Mouse (Mus musculus) 3134 (cell line): ENCODE results near the gene Shprh.
"Not testable (repeated sequence)": the region's sequence is repeated elsewhere in the genome, so short reads cannot be mapped to it uniquely, and the experiment has no call there.

Experiments
- DNase-seq: peaks from one replicate; pipeline ENCODE4 v3.0.0-alpha.2; 2011; ENCODE audit warnings: low spot score; ENCODE audit not compliant: insufficient read length; ENCODE audit errors: extremely low read depth

Shprh gene

GRCm38 (mm10) chr10:11148884-11149741 lies at the start of gene Shprh:
Gene Shprh, plus strand, starts transcription at chr10:11149427.
- DNase-seq = peak; percentile 97

DNA sequence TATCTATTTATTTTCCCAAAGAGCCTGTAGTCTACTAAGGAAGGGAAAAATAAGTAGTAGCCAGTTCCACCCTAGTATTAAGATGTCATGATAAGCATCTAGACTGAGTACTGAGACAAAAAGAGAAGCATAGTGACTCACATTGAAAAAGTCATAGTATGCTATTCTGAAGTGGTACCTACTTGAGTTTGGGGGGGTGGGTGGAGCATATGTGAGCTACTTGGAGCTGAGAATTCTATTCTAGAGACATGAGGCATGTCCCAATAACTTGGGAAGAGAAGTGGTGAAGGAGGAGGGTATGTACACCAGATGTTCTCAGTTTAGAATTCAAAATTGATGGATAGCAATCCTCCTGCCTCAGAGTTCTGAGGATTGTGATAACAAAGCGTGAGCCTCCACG lies 27.4 kb upstream of the Shprh start:
- no peak for DNase-seq

- DNase-seq = no peak
Measured at GRCm38 (mm10) chr10:11145580-11145979, 3.6 kb upstream of the Shprh start.

GRCm38 (mm10) chr10:11148446-11148845 lies 781 bp upstream of the Shprh start:
- no peak for DNase-seq

DNA sequence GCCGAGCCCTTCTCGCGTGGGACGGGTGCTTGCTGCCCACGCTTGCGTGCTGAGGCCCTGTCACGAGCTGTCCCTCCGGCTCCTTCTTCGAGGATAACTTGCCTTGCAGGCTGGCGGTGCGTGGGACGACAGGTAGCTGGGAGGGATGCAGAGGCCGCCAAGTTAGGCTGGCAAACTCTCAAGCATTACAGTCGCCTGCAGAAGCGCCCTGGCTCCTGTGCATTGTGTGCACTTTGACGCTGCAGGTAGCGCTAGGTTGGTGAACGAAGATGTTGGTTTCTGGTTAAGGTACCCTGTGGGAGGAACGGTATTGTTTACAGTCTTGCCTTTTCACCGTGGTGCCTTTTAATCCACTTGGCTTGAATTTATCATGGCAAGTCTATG lies 507 bp downstream of the Shprh start:
- no peak for DNase-seq

DNA sequence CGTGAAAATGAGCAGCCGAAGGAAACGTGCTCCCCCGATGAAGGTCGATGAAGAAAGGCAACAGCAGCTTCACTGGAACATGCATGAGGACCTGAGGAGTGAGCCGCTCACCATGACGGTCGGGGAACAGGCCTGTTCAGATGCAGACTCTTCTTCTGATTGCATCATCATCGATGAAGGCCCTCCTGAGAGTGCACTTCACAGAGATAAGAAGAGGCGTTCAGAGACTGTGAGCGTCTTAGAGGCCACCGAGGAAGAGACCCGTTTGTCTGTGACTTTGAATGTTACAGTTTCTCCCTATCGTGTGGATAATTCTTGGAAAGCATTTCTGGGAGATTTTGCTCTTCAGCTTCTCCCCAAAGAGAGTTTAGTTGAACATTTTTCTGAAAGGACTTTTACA lies 2.4 kb downstream of the Shprh start:
- no peak for DNase-seq

GRCm38 (mm10) chr10:11157039-11157438 lies 7.8 kb downstream of the Shprh start:
- DNase-seq = no peak

GRCm38 (mm10) chr10:11164537-11164936 lies 15.3 kb downstream of the Shprh start:
- DNase-seq = no peak

DNA sequence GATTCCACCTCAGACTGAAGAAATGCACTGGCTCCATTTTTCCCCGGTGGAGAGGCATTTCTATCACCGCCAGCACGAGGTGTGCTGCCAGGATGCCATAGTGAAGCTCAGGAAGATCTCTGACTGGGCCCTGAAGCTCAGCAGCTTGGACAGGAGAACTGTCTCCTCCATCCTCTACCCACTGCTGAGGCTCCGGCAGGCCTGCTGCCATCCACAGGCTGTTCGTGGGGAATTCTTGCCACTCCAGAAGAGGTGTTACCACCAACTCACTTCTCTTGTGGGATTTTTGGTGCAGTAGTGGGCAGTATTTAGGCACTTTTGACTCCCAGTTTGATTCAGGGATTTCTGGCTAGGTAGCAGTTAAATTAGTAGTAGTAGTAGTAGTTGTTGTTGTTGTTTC lies 21.0 kb downstream of the Shprh start:
- no peak for DNase-seq

DNA sequence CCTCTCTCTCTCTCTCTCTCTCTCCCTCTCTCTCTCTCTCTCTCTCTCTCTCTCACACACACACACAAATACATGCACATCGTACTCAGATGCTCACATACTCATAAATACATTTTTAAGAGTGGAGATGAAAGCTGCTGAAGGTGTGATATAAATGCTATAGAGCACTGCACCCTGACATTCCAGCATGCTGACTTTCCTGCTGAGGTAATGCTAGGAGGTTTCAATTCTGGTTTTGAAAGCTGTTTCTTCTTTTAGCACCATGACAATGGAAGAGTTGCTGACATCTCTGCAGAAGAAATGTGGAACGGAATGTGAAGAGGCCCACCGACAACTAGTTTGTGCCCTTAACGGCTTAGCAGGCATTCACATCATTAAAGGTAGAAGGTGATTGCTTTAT lies 22.4 kb downstream of the Shprh start:
- DNase-seq = no peak

GRCm38 (mm10) chr10:11172519-11172918 lies 23.3 kb downstream of the Shprh start:
- DNase-seq = no peak

- no peak for DNase-seq
Measured at GRCm38 (mm10) chr10:11175801-11176482, 26.7 kb downstream of the Shprh start.

DNA sequence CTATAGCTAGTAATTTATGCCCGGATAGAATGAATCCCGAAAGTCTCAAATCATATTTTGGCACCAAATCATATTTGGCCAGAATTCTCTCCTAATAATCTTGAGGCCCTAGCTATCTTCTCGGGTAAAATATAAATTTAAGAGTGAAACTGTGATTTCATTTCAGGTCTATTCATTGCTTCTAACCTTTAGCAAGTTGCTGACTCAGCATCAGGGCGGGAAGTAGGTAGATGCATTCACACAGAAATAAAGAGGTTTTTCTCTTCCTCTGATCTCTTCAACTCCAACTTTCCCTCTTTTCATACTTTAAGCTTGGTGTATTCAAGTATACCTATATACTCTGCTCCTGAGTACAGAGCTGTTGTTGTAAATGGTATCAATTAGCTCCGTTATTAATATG lies 30.9 kb downstream of the Shprh start:
- DNase-seq = no peak

- DNase-seq = peak; percentile 9
Measured at GRCm38 (mm10) chr10:11197341-11197740, 48.1 kb downstream of the Shprh start.

DNA sequence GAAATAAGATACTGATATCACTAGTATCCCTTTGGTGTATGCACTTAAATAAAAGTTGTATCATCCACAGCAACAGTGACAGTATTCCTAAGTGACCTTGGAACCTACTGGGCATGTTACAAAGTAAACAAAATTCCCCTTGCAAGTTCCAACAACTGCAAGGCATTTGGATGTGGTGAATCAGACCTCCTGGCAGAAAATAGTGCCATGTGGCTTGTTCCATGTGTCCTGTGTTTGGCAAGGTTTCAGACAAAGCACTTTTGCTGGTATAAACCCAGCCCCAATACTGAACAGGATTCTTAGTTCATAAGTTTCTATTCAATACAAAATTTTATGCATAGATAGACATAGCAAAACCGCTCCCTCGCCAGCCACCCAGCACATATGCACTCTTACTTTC lies 49.1 kb downstream of the Shprh start:
- peak; percentile 38 for DNase-seq

DNA sequence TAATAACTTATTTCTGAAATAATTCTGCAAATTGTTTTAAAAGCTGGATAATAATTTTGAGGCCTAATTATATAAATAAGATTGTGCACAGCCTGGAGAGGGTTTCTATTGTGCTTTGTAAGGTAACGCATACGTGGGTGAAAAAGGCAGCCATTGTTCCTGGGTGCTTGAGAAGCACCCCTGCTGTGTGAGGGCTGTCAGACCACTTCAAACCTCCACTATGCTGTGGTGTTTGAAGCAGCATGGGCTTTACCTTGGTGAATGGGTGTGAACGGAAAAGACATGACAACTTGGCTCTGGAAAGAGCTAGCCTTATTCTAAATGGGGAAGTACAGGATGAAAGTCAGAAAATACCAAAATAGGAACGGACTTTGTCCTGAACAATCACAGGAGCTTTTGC lies 50.8 kb downstream of the Shprh start:
- no peak for DNase-seq

DNA sequence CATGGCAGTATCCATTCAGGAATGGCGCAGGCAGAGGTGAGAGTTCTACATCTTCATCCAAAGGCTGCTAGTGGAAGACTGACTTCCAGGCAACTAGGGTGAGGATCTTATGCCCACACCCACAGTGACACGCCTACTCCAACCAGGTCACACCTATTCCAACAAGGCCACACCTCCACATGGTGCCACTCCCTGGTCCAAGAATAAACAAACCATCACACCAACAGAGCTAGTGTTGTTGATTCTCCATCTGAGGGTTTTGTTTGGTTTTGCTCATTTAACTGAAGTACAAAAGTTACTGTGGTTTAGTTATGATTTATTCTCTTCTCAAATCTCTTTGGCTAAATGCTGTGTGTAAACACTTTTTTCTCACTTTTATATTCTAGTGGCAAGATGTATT lies 56.7 kb downstream of the Shprh start:
- DNase-seq = not testable (repeated sequence)

GRCm38 (mm10) chr10:11208670-11209069 lies 59.4 kb downstream of the Shprh start:
- no peak for DNase-seq

DNA sequence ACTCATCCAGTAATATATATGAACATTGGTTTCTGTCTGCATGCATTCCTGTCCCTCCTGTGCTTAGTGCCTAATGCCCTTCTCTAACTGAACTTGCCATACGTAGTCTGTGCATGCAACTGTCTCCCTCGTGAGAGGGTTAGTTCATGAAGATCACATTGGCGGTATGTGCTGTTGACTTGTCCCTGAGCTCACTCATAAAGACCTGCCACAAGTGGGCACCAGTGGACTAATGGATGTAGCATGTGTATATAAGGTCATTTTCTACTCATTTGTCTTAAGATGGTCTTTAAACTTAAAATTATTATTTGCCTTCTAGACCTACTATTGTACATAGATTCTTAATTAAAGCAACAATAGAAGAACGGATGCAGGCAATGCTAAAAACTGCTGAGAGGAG lies 62.8 kb downstream of the Shprh start:
- DNase-seq = no peak

- no peak for DNase-seq
Measured at GRCm38 (mm10) chr10:11226442-11226841, 77.2 kb downstream of the Shprh start.

- no peak for DNase-seq
Measured at GRCm38 (mm10) chr10:11229545-11230178, 80.4 kb downstream of the Shprh start.

- no peak for DNase-seq
Measured at GRCm38 (mm10) chr10:11233208-11233607, 84.0 kb downstream of the Shprh start.
